Mouse (Mus musculus): ENCODE measurements around the gene Mesp1.

- no peak for TF ChIP-seq POLR2A (IDR thresholded peaks at IDR 0.05; ENCODE audit: control insufficient read depth, extremely low read depth, insufficient read depth, low read length, poor library complexity)
- TF ChIP-seq CTCF (IDR thresholded peaks at IDR 0.05; ENCODE audit: borderline replicate concordance, control insufficient read depth, extremely low read depth, insufficient read depth, low read length, poor library complexity) = peak; percentile 69; the same call in 1 of the 2 replicates
These were observed 760 bp downstream of the Mesp1 start for GRCm38 (mm10) chr7:79792635-79793421.

Measured in thymus, adult 2 months (tissue).